Mouse (Mus musculus): ENCODE measurements at regions not wholly inside any gene's neighbourhood (a gene's known extent, or its start where the extent isn't known, plus 50 kb on each side); places are given as distances from the start of the nearest gene placed in this dataset.
A peak's percentile ranks its signal among the peaks of the same experiment; 100 is the strongest.
"Not testable (repeated sequence)": the region's sequence is repeated elsewhere in the genome, so short reads cannot be mapped to it uniquely, and the experiment has no call there.

- Histone ChIP-seq H3K9me3 (no peaks in the 10 kb centered on the region), H3K36me3 (no peaks in the 10 kb centered on the region), H3K4me3 (no peak overlapping the region), H3K4me1 (no peaks in the 10 kb centered on the region), H3K4me2 (replicated peaks) (no peak overlapping the region), H3K27ac (no peak overlapping the region), H3K27me3 (no peaks in the 10 kb centered on the region), H3K9ac (no peak overlapping the region)
- ATAC-seq (ENCODE audit: insufficient number of reproducible peaks, insufficient read depth, low FRiP score, low TSS enrichment), result no peak
Observed at GRCm38 (mm10) chr6:37795001-37795400, 75.6 kb upstream of the Trim24 start.

DNA sequence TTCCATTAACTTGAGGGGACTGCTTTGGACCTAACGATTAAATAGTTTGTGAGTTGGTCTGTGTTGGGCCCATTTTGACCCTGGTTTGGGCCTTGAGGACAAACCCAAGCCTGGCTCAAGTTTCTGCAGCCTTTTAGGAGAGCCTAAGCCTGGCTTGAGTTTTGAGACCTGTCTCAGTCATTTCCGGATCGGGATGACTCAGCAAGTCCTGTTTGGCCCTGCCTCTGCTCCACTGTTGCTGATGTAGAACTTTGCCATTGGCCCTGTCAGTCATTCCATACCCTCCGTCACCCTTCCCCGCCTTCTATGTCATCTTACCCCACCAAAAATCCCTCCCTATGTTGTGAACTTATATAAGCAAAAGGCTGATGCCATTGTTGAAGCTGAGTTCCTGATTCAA lies 67.4 kb upstream of the Trim24 start:
- Histone ChIP-seq H3K27me3 (no peaks in the 10 kb centered on the region), H3K9me3 (no peaks in the 10 kb centered on the region), H3K36me3 (no peaks in the 10 kb centered on the region), H3K4me2 (replicated peaks) (no peak overlapping the region), H3K4me1 (no peaks in the 10 kb centered on the region), H3K9ac (no peak overlapping the region), H3K27ac (no peak overlapping the region), H3K4me3 (no peak overlapping the region)
- no peak for ATAC-seq (ENCODE audit: insufficient number of reproducible peaks, insufficient read depth, low FRiP score, low TSS enrichment)
- WGBS, result 88% methylated on average over 5 of the region's 5 CpGs

DNA sequence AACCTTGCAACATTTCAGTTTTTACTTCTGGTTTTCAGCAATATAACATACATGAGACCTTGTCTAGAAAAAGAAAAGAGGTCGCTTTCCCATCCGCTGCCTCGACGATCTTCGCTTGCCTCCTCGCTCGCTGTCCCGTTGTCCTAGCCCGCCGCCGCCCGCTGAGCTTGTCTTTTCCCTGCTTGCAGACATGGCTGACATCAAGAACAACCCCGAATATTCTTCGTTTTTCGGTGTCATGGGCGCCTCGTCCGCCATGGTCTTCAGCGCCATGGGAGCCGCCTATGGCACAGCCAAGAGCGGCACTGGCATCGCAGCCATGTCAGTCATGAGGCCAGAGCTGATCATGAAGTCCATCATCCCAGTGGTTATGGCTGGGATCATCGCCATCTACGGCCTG lies 64.7 kb upstream of the Trim24 start:
- WGBS, result 97% methylated on average over 24 of the region's 24 CpGs

DNA sequence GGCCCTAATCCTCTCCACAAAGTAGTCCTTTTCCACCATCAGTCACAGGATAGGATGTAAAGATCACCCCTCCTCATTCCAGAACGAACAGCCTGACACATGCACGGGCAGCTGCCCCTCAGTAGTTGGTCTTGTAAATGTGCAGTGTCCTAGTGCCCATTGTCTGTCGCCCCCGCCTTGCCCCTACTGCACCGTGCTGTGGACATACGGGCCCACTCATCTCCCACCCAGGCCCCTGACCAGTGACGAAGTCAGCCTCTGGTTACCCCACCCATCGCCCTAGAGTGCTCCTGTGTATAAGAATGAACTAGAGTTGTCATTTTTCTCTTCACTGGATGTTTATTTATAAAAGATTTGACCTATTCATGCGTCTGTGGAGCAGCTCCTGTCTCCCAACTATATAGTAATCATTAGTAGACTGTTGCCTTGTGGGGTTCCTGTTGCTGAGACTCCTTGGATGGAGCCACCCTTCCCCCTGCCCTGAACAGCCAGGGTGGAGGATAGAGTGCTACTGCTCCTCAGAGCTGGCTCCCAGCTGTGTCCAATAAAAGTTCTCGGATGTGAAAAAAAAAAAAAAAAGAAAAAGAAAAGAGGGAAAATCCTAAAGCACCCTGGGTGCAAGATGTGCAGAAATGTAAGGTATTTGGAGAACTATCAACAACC lies 64.0 kb upstream of the Trim24 start:
- WGBS, result 56% methylated on average over 1 of the region's 10 CpGs
- H3K9me3 ChIP-seq; H3K4me3 ChIP-seq; H3K27me3 ChIP-seq; H3K4me2 ChIP-seq (replicated peaks); H3K9ac ChIP-seq; H3K4me1 ChIP-seq; H3K36me3 ChIP-seq; H3K27ac ChIP-seq: not testable (repeated sequence)
- 0 out of 2 replicates have a peak, but pooled peaks have one; percentile 64 for ATAC-seq (ENCODE audit: insufficient number of reproducible peaks, insufficient read depth, low FRiP score, low TSS enrichment)

More for the DNA sequence above, 64.7 kb upstream of the Trim24 start:
- H3K4me1 ChIP-seq; H3K9ac ChIP-seq; H3K4me2 ChIP-seq (replicated peaks); H3K9me3 ChIP-seq; H3K27me3 ChIP-seq; H3K4me3 ChIP-seq; H3K27ac ChIP-seq; H3K36me3 ChIP-seq; ATAC-seq (ENCODE audit: insufficient number of reproducible peaks, insufficient read depth, low FRiP score, low TSS enrichment): not testable (repeated sequence)

DNA sequence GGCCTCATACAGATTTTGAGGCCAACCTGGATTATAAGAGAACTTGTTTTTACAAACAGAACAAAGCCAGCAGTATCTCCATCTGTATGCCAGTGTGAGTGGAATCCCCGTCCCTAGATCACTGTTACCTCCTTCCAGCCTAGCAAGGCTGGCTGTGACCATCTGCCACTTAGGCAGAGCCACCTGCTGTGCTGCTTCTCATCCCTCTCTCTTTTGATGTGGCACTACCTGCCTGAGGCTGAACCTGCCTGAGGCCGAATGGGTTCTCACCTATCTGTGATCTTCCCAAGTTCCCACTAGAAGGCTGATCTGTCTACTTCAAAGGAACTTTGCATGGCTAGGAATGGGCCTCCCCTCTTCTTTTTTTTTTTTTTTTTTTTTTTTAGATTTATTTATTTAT lies 55.4 kb upstream of the Trim24 start:
- not testable (repeated sequence) for H3K27ac ChIP-seq; H3K36me3 ChIP-seq; H3K4me1 ChIP-seq; H3K4me2 ChIP-seq (replicated peaks); H3K27me3 ChIP-seq; H3K9ac ChIP-seq; ATAC-seq (ENCODE audit: insufficient number of reproducible peaks, insufficient read depth, low FRiP score, low TSS enrichment); H3K9me3 ChIP-seq; H3K4me3 ChIP-seq
- WGBS, result 57% methylated on average over 2 of the region's 2 CpGs
